Mouse (Mus musculus): Measurements from ENCODE around the gene Erich4.

DNA sequence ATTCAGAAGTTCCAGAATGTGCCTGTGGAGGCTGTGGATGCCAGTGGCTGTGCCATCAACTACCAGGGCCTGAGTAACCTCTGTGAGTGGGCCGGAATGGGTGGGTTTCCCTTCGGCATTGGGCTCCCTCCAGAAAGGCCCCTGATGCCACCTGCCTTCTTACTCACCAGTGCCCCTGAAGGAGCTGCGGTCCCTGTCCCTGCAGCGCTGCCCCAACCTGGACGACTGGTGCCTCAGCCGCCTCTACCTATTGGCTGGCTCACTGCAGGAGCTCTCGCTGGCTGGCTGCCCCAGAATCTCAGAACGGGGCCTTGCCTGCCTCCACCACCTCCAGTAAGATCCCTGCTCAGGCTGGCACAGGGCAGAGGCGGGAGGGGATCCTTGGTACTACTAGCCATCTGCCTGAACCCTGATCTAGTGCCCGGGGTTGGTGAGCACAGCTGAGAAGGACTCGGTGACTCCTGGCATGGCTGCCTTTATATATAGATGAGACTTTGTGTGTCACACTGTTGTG, 8.2 kb upstream of the Erich4 start:
- no peak for TF ChIP-seq POLR2A (IDR thresholded peaks at IDR 0.05; ENCODE audit: insufficient read length, low read depth)
- no peak for TF ChIP-seq TCF12 (IDR thresholded peaks at IDR 0.05; ENCODE audit: insufficient read depth, poor library complexity, severe bottlenecking)
- TF ChIP-seq MYOG (IDR thresholded peaks at IDR 0.05; ENCODE audit: control insufficient read depth in 1 of 3, insufficient read depth in 1 of 3, insufficient read length in 2 of 3, low read depth in 2 of 3): no peak
- no peak for TF ChIP-seq USF1 (IDR thresholded peaks at IDR 0.05; ENCODE audit: low read depth)
- TF ChIP-seq E2F4 (IDR thresholded peaks at IDR 0.05; ENCODE audit: insufficient read depth): no peak
- TF ChIP-seq TCF3 (IDR thresholded peaks at IDR 0.05; ENCODE audit: insufficient read length, low read depth): no peak
- no peak for TF ChIP-seq SRF (IDR thresholded peaks at IDR 0.05; ENCODE audit: control insufficient read depth, insufficient read length, low read depth)
- TF ChIP-seq MAX (IDR thresholded peaks at IDR 0.05; ENCODE audit: low read depth): no peak

Data from myocyte (in vitro differentiated cells).